Mouse (Mus musculus) hindbrain, embryonic 10.5 days (tissue): ENCODE measurements around the gene B4galnt3. TPM values are rescaled to one million over a fixed set of nuclear protein-coding genes. Genes with fewer than 3 reads are reported as not detected.

ENCODE experiments used
- DNase-seq: peaks from one replicate; pipeline ENCODE4 v3.0.0-alpha.2; 2017; ENCODE audit warnings: low spot score
- H3K27ac ChIP-seq: fragments of 300-500 bp; sonication (generic); 2 replicates; pipeline ENCODE4 v1.5.1; 2016; ENCODE audit warnings: mild to moderate bottlenecking, moderate library complexity
- H3K27me3 ChIP-seq: fragments of 300-500 bp; sonication (generic); 2 replicates; pipeline ENCODE4 v1.6.1; 2016; ENCODE audit warnings: mild to moderate bottlenecking; ENCODE audit not compliant: poor library complexity, insufficient read depth, severe bottlenecking
- H3K36me3 ChIP-seq: fragments of 300-500 bp; sonication (generic); 2 replicates; pipeline ENCODE4 v1.6.1; 2016; ENCODE audit warnings: mild to moderate bottlenecking, moderate library complexity
- H3K4me1 ChIP-seq: fragments of 300-500 bp; sonication (generic); replicated peaks from 2 replicates; pipeline ENCODE4 v1.6.1; 2016; ENCODE audit warnings: mild to moderate bottlenecking
- H3K4me3 ChIP-seq: fragments of 300-500 bp; sonication (generic); 2 replicates; pipeline ENCODE4 v1.5.1; 2016; ENCODE audit warnings: mild to moderate bottlenecking, moderate library complexity
- H3K9me3 ChIP-seq: fragments of 300-500 bp; sonication (generic); 2 replicates; pipeline ENCODE4 v1.6.1; 2016; ENCODE audit warnings: mild to moderate bottlenecking, moderate library complexity
- WGBS: fragments of 180-500 bp; shearing (Covaris S2); methylation state at CpG from one replicate; pipeline ENCODE4 v1.1.7; 2016; 5-methylcytosine and 5-hydroxymethylcytosine counted together
- polyA plus RNA-seq: library from polyadenylated mRNA; unstranded; fragments of >200 nt; fragmentation: Nextera tagmentation; extraction: Ambion mirVana; gene quantifications from 2 replicates; pipeline ENCODE4 v1.2.1, GENCODE M21; 2016

Gene B4galnt3
- polyA plus RNA-seq, result 0.18 and 0.26 TPM in 2 replicates

DNA sequence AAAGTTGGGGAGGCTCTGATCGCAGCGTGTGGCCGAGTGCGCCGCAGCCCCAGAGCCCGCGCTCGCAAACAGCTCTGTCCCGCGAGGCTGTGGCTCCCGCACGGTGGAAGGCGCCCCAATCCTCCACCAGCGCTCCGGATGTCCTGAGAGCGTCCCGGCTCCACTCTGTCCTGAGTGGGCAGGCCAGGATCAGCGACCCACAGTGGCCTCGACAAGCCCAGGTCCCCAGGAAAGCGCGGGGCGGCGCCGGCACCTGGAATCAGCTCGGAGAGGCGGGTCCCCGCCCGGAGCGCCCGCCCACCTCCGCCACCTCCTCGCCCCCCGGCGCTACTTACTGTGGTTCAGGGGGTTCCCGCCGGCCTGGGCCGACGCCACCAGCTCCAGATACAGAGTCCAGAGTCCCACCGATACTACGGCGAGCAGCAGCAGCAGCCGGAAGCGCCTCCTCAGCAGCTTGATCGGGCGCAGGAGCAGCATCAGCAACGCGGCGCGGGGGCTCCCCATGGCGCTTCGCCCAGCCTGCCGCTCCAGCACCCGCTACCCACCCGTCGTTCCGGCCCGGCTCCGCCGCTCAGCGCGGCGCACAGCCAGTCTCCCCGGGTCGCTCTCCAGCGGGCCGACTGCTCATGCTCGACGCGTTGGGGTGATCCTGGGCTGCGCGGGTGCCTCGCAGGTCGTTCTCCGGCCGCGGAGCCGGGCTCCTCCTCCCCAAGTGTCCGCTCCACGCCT lies at the start of gene B4galnt3, which contains the start of gene D330020A13Rik:
Gene B4galnt3 (minus strand): TSS at position 504 of the 729 bp plus-strand sequence.
Gene D330020A13Rik (plus strand): TSS at position 309 of the 729 bp plus-strand sequence.
- Histone ChIP-seq H3K27ac (peak within 1 kb of the TSS; percentile 81), H3K4me3 (peak within 1 kb of the TSS; percentile 79), H3K4me1 (peaks cover 15% of the 10 kb centered on the region), H3K9me3 (no peaks in the 10 kb centered on the region), H3K27me3 (peaks cover 47% of the 10 kb centered on the region), H3K36me3 (no peaks in the 10 kb centered on the region)
- peak; percentile 66 for DNase-seq
- under 1% methylated on average over 79 of the region's 79 CpGs for WGBS

DNA sequence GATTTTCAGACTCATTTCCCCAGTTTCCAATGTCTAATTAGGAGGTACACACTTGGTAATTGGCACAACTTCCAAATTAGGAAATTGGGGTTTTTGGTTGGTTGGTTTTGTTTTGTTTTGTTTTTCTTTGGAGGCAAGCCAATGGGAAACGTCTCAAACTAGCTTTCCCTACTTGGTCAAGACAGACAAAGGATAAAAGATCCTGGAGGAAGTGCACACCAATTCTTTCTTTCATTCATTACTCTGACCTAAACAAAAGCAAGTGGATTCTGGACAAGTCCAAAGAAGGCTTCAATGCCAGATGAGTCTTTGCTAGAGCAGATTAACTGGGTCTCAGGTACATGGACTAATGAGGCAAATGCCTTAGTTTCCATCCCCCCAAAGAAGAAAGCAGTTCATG lies 49.6 kb upstream of the B4galnt3 start:
- Histone ChIP-seq H3K4me3 (no peak overlapping the region), H3K9me3 (no peaks in the 10 kb centered on the region), H3K27me3 (no peaks in the 10 kb centered on the region), H3K4me1 (no peaks in the 10 kb centered on the region), H3K27ac (no peak overlapping the region), H3K36me3 (peaks cover 98% of the 10 kb centered on the region)
- no peak for DNase-seq
- 80% methylated on average over 1 of the region's 1 CpGs for WGBS

DNA sequence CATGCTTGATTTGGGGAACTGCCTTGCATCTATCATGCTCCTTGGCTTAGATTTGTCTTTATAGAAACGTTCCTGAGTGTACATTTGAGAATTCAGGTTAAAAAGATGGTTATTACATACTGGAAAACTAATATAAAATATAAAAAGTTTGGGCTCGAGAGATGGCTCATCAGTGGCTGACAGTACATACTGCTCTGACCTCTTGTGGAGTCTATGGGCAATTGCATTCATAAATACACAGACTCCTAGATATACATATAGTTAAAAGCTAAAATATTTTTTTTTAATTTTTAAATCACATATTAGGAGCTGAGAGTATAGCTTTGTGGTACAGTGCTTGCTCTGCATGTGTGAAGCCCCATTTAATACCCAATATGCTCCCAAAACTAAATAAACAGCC lies 38.0 kb upstream of the B4galnt3 start:
- H3K27me3 ChIP-seq, result no peaks in the 10 kb centered on the region
- 84% methylated on average over 2 of the region's 2 CpGs for WGBS
- no peaks in the 10 kb centered on the region for H3K4me1 ChIP-seq
- no peak overlapping the region for H3K4me3 ChIP-seq
- H3K9me3 ChIP-seq, result no peaks in the 10 kb centered on the region
- no peak overlapping the region for H3K27ac ChIP-seq
- H3K36me3 ChIP-seq, result peaks cover 92% of the 10 kb centered on the region
- no peak for DNase-seq

DNA sequence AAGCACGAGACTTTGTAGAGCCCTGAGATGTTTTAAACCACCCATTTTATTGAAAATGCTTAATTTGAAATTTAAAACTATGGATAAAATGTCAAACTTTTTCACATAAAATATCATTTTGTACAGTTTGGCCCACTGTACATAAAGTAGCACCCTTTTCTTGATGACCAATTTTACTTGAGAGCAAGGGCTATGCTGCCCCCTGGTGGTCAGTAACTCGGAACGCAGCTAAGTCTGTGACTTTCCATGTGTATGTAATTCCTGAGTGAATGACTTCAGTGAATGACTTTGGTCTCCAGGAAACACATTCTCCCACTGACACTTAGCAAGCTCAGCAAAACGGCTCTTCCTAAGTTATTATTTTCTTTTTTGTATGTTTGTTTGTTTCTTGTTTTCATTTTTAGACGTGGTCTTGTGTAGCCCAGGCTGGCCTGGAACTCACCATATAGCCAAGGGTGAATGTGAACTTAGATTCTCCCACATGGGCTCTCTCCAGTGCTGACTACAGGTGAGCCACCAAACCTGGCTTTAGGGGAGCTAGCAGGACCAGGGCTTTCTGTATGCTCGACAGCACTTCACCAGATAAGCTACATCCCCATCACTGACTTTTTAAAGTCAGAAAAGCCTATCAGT lies 30.1 kb upstream of the B4galnt3 start:
- peak; percentile 38 for DNase-seq
- Histone ChIP-seq H3K4me3 (no peak overlapping the region), H3K9me3 (no peaks in the 10 kb centered on the region), H3K27me3 (no peaks in the 10 kb centered on the region), H3K36me3 (peaks cover 31% of the 10 kb centered on the region), H3K27ac (no peak overlapping the region), H3K4me1 (no peaks in the 10 kb centered on the region)
- WGBS, result 31% methylated on average over 6 of the region's 6 CpGs

DNA sequence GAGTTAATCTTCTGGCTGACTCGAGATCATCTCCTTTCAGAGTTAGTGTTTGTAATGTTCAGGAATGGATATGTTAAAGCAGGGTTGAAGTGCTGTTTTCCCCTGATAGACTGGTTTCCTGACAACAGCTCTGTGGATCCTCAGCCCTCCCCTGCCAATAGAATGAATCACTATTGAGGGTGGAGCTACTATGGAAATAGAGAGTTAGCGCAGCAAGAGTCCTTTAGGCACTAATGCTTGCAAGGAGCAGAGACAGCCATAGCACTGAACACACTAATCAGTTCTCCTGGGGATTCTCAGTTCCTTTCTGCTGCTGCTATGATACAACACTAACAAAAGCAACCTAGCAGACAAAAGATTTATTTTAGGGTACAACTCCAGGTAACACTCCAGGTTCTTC lies 26.0 kb upstream of the B4galnt3 start:
- 70% methylated on average over 2 of the region's 2 CpGs for WGBS

DNA sequence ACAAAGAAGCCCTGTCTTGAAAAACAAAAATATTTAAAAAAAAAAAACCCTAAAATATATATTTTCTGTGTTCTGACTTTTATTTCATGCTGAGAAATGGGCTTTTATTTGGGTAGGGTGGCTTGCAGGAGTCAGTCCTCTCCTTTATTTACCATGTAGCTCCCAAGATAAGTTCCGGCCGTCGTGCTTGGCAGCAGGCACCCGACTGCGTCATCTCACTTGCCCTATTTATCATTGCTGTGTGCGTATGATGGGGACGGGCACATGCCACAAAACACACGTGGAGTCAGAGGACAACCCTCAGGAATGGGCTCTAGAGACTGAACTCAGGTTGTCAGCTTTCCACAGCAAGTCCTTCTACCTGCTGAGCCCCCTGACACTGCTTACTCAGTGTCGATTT lies 24.8 kb upstream of the B4galnt3 start:
- Histone ChIP-seq H3K27me3 (no peaks in the 10 kb centered on the region), H3K4me3 (no peak overlapping the region), H3K36me3 (no peaks in the 10 kb centered on the region), H3K4me1 (no peaks in the 10 kb centered on the region), H3K27ac (no peak overlapping the region), H3K9me3 (no peaks in the 10 kb centered on the region)
- no peak for DNase-seq
- WGBS, result 93% methylated on average over 9 of the region's 9 CpGs

More for the DNA sequence above, 26.0 kb upstream of the B4galnt3 start:
- Histone ChIP-seq H3K9me3 (no peaks in the 10 kb centered on the region), H3K27ac (no peak overlapping the region), H3K36me3 (peaks cover 11% of the 10 kb centered on the region), H3K4me1 (no peaks in the 10 kb centered on the region), H3K27me3 (no peaks in the 10 kb centered on the region), H3K4me3 (no peak overlapping the region)
- DNase-seq, result no peak

DNA sequence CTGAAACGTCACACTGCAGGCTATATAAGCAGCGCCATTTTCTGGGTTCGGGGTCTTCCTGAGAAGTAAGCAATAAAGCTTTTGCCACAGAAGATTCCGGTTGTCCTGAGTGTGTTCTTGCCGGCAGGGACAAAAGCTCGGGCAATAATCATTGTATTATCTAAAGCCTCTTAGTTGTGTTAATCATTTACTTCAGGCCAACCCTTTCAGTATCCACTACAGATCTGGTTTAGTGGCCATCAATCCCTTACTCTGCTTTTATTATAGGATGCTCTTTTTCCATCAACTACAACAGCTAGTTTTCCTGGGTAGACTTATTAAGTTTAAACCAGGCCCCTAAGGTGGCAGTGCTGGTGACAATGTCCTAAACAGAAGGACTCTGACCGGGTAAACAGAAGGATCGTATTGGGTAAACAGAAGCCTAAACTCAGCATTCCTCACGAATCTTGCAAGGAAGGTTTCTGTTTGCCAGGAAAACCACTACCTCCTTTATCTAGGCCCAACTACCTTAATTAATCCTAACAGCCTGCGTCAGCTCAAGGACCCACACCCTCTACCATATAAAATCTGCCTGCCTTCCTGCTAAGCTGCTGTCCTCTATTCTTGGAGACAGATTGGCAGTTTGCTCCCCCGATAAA lies 24.1 kb upstream of the B4galnt3 start:
- no peak for DNase-seq
- Histone ChIP-seq H3K4me1 (no peaks in the 10 kb centered on the region), H3K27ac (no peak overlapping the region), H3K4me3 (no peak overlapping the region), H3K27me3 (no peaks in the 10 kb centered on the region), H3K9me3 (no peaks in the 10 kb centered on the region), H3K36me3 (no peaks in the 10 kb centered on the region)
- WGBS, result 86% methylated on average over 11 of the region's 11 CpGs

DNA sequence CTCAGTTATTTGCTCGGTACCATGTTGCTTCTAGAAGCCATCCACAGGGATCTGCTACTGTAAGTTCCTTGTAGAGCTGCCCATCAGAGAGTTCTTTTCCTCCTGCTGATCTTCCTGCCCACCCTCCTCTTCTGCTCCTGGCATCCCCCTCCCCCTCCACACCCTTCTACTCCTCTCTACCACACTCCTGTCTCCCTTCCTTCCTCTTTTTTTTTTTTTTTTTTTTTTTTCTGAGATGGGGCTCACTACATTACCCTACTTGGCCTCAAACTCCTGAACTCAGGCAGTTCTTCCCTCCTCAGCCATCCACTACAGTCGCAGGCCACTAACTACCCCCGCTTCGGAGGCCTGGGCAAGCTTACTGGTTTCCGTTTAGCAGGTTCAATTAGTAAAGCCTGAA lies 18.1 kb upstream of the B4galnt3 start:
- H3K9me3 ChIP-seq, result no peaks in the 10 kb centered on the region
- no peaks in the 10 kb centered on the region for H3K27me3 ChIP-seq
- WGBS, result 80% methylated on average over 5 of the region's 5 CpGs
- H3K27ac ChIP-seq, result no peak overlapping the region
- no peak overlapping the region for H3K4me3 ChIP-seq
- no peaks in the 10 kb centered on the region for H3K36me3 ChIP-seq
- DNase-seq, result no peak
- peaks cover 7% of the 10 kb centered on the region; the same call in 1 of the 2 replicates for H3K4me1 ChIP-seq

DNA sequence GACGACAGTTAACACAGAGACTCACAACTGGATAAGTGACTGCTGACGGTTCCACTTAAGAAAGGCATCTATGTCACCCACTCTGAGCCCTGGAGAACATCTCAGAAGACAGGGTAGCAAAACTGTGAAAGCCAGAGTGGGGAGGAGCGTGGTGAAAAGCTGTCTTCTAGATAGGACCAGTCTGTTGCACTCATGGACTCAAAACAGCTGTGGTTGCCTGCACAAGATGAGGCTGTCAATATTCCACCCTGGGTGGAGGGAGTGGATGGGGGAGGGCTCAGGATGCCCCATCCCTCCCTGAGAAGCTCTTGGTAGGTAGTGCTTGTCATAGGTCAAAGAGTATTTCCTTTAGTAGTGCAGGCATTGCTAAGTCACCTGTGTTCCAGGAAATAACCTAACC lies 15.4 kb upstream of the B4galnt3 start:
- Histone ChIP-seq H3K9me3 (no peaks in the 10 kb centered on the region), H3K4me1 (peaks cover 7% of the 10 kb centered on the region; the same call in 1 of the 2 replicates), H3K36me3 (no peaks in the 10 kb centered on the region), H3K27ac (no peak overlapping the region), H3K4me3 (no peak overlapping the region), H3K27me3 (no peaks in the 10 kb centered on the region)
- no peak for DNase-seq
- 60% methylated on average over 3 of the region's 3 CpGs for WGBS

DNA sequence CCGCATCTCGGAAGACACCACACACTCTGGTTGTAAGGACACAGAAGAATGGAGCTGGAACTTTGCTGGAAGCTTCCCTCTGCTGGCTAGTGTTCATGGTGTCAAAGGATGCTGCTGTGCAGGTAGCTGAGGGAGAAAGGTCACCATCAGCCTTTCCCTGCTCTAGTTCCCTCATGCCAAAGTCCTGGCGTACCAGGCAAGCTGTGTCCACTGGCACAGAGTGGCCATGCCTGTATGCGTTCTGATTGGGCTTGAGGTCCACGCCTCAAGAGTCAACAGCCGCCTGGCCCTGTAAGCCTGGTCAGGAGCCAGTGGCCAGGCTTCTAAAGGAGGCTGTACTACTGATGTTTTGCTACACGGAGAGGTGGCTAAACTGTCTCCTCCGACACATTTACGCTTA lies 15.0 kb upstream of the B4galnt3 start:
- Histone ChIP-seq H3K4me1 (peaks cover 7% of the 10 kb centered on the region; the same call in 1 of the 2 replicates), H3K27ac (no peak overlapping the region), H3K9me3 (no peaks in the 10 kb centered on the region), H3K27me3 (no peaks in the 10 kb centered on the region), H3K4me3 (no peak overlapping the region), H3K36me3 (no peaks in the 10 kb centered on the region)
- WGBS, result 74% methylated on average over 9 of the region's 9 CpGs
- DNase-seq, result no peak

DNA sequence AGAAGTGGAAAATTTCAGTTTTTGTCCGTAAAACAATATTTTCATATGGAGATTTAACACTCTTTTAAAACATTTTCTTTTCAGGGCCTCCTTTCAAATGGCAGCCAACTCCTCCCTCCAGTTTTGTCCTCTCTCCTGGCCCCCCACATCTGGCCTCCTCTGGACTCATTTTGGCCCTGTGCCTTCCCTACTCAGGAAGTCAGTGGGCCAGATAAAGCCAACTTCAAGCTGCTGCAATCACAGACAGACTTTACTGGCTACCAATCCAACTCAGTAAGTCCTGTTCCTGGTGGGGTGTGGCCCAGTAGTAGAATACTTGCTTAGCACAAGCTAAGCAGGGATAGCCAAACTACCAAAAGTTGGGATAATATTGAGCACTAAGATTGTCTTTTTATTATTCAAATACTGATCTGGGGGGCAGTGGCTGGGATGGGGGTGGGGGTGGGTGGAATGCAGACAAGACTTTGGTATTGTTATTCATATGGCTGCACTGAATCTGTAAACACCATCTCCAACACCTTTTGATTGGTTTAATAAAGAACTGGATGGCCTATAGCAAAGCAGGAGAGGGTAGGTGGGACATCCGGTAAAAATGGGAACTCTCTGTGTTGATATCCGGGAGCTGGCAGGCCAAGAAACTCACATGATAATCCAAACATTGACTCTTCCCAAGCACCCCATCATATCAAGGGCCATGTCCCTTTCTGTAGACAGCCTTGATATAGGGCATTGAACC lies 12.7 kb upstream of the B4galnt3 start:
- no peaks in the 10 kb centered on the region for H3K27me3 ChIP-seq
- H3K9me3 ChIP-seq, result no peaks in the 10 kb centered on the region
- no peak overlapping the region for H3K27ac ChIP-seq
- H3K4me1 ChIP-seq, result peaks cover 18% of the 10 kb centered on the region
- no peak overlapping the region for H3K4me3 ChIP-seq
- 80% methylated on average over 3 of the region's 3 CpGs for WGBS
- no peak for DNase-seq
- no peaks in the 10 kb centered on the region for H3K36me3 ChIP-seq

DNA sequence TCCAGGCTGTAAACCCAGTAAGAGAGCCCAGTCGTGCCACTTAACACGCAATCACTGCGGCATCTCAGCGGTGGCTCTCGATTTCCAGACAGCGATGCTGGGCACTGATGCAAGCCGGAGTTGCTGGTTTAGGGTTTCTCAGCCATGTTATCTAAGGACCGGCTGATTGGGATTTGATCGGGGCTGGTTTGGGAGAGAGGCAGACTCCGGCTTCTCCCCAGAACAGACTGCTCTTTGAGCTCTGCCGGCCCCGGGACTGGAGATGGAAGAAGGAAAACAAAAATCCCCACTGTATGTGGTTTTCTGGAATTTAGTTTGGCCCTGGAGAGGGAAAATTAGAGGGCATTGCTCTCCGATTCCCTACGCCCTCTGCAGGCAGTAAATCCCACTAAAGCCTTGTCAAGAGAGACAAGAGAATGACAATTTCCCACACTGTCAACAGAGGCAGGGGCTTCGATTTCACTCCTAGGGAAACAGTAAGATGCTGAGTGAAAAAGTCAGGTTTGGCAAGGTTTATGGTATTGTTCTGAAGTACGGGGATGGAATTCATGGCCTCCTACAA lies 8.5 kb upstream of the B4galnt3 start:
- no peaks in the 10 kb centered on the region for H3K36me3 ChIP-seq
- no peaks in the 10 kb centered on the region for H3K9me3 ChIP-seq
- peak; percentile 21 for DNase-seq
- peak overlapping the region; percentile 20; the same call in 1 of the 2 replicates for H3K27ac ChIP-seq
- H3K4me3 ChIP-seq, result peak overlapping the region; percentile 36
- 27% methylated on average over 16 of the region's 16 CpGs for WGBS
- peaks cover 11% of the 10 kb centered on the region; the same call in 1 of the 2 replicates for H3K4me1 ChIP-seq
- H3K27me3 ChIP-seq, result no peaks in the 10 kb centered on the region
